Mouse (Mus musculus) left cerebral cortex, adult 9 months (tissue): ENCODE data around the gene Scrt2.

Source experiments
- DNase-seq, 2 experiments: peaks; one replicate each; pipeline ENCODE4 v3.0.0; 2022; ENCODE audit warnings: low spot score in 2 of 2

Gene Scrt2

GRCm38 (mm10) chr2:152142571-152142970, 61.2 kb downstream of the Scrt2 start:
- no peak for DNase-seq

GRCm38 (mm10) chr2:152143279-152144157, 62.2 kb downstream of the Scrt2 start, which contains the start of gene Tcf15:
TSS of gene Tcf15 (plus strand) at chr2:152143561.
- DNase-seq: no peak

- DNase-seq: no peak
Measured at GRCm38 (mm10) chr2:152144158-152144450, 62.8 kb downstream of the Scrt2 start.

GRCm38 (mm10) chr2:152144501-152144900, 63.2 kb downstream of the Scrt2 start:
- DNase-seq: no peak
